ENCODE assay signal across 9 mouse cellular contexts in the genomic region with DNA sequence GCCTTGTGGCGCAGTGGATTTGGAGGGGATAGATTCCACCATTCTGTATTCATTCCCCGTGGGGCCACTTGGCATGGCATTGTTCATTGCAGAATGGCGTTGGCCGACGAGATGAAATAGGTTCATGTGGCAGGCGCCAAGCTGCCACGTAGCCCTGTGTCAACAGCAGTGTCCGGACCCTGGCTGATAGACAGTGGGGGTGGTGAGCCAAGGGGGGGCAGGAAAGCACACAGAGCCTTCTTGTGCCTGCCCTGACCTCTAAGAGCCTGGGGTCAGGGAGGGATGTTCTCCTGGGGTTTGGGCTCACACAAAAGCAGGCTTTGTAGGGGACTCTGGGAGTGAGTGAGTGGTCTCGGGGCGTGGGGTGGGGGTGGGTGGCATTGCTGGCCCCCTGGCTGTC. TPM values are rescaled to one million over a fixed set of nuclear protein-coding genes. Genes with fewer than 3 reads are reported as not detected.
DNase-seq lines count a peak whose midpoint lies in the region; ATAC-seq and TF ChIP-seq lines count a peak whose summit lies in the region.
"Had no signal": no experiment of that assay in that cellular context is flagged by ENCODE, and none has a peak within 500 bp of the region (broad histone marks: within the 10 kb centered on the region; RNA-seq: fewer than 3 reads in every experiment).

No protein-coding gene starts in this region.

- peak overlapping the region; percentile 62 for H3K27ac ChIP-seq in heart, embryonic 13.5 days (replicated peaks)
- H3K27ac ChIP-seq in brown adipose tissue, adult 24 weeks (replicated peaks; ENCODE audit: low read depth, low read length) = peak overlapping the region; percentile 89
- 0 out of 2 replicates have a peak overlapping the region, but pooled peaks have one; percentile 44 for H3K27ac ChIP-seq in embryonic facial prominence, embryonic 13.5 days
- H3K27ac ChIP-seq in cerebellum, adult 2 months (ENCODE audit: insufficient read depth, low read length) = no peak overlapping the region
- H3K27ac ChIP-seq: liver, embryonic 15.5 days had no signal

- H3K9ac ChIP-seq in heart, embryonic 13.5 days = no peak overlapping the region
- peak overlapping the region; percentile 21; the same call in 1 of the 2 replicates for H3K9ac ChIP-seq in embryonic facial prominence, embryonic 13.5 days
- H3K9ac ChIP-seq: liver, embryonic 15.5 days had no signal

- intact Hi-C loops in heart, postnatal 36 days (cut with DNase I) = no loop called here

- TF ChIP-seq POLR2A in cerebellum, adult 2 months (IDR thresholded peaks at IDR 0.05; ENCODE audit: borderline replicate concordance, insufficient read depth, low read length) = no peak

- no peak for TF ChIP-seq CTCF in cerebellum, adult 2 months (IDR thresholded peaks at IDR 0.05; ENCODE audit: borderline replicate concordance, insufficient read depth, low read depth, low read length)

- no peaks in the 10 kb centered on the region for H3K27me3 ChIP-seq in heart, embryonic 13.5 days (replicated peaks)
- H3K27me3 ChIP-seq in embryonic facial prominence, embryonic 13.5 days = no peaks in the 10 kb centered on the region
- H3K27me3 ChIP-seq in cerebellum, adult 2 months (ENCODE audit: control insufficient read depth, insufficient read depth, low read length) = no peaks in the 10 kb centered on the region
- H3K27me3 ChIP-seq: liver, embryonic 15.5 days had no signal

- H3K36me3 ChIP-seq in heart, embryonic 13.5 days = peaks cover 26% of the 10 kb centered on the region
- peaks cover 30% of the 10 kb centered on the region for H3K36me3 ChIP-seq in embryonic facial prominence, embryonic 13.5 days

- H3K4me2 ChIP-seq in heart, embryonic 13.5 days = no peak overlapping the region
- H3K4me2 ChIP-seq in embryonic facial prominence, embryonic 13.5 days = no peak overlapping the region
- H3K4me2 ChIP-seq: liver, embryonic 15.5 days had no signal

- no peaks in the 10 kb centered on the region for H3K9me3 ChIP-seq in heart, embryonic 13.5 days
- H3K9me3 ChIP-seq in embryonic facial prominence, embryonic 13.5 days = no peaks in the 10 kb centered on the region
- H3K9me3 ChIP-seq: liver, embryonic 15.5 days had no signal

- no peak for ATAC-seq in heart, embryonic 13.5 days (ENCODE audit: extremely low read depth, insufficient number of reproducible peaks, low FRiP score, low TSS enrichment)
- no peak for ATAC-seq in embryonic facial prominence, embryonic 13.5 days (ENCODE audit: insufficient number of reproducible peaks, insufficient read depth, low FRiP score, low TSS enrichment, low read depth)

- H3K4me1 ChIP-seq in heart, embryonic 13.5 days = peaks cover 14% of the 10 kb centered on the region; the same call in 1 of the 2 replicates
- peaks cover 10% of the 10 kb centered on the region for H3K4me1 ChIP-seq in brown adipose tissue, adult 24 weeks (ENCODE audit: control insufficient read depth, insufficient read depth, insufficient read length, low read length)
- peaks cover 7% of the 10 kb centered on the region; the same call in 1 of the 2 replicates for H3K4me1 ChIP-seq in embryonic facial prominence, embryonic 13.5 days
- no peaks in the 10 kb centered on the region for H3K4me1 ChIP-seq in cerebellum, adult 2 months (ENCODE audit: control insufficient read depth, insufficient read depth, low read length)

- DNase-seq in heart, postnatal 36 days = no peak
- peak; percentile 50 for DNase-seq in mesoderm, embryonic 11.5 days (ENCODE audit: low read depth, low spot score)
- no peak for DNase-seq in cerebellum, adult 2 months
- DNase-seq in B cell, adult 2 months = no peak
- DNase-seq: thymus, postnatal 25 days had no signal

- WGBS in heart, embryonic 13.5 days = 60% methylated on average over 10 of the region's 10 CpGs
- 38% methylated on average over 10 of the region's 10 CpGs for WGBS in embryonic facial prominence, embryonic 13.5 days
- WGBS in cerebellum, adult 2 months = 26% methylated on average over 10 of the region's 10 CpGs

- H3K4me3 ChIP-seq in heart, embryonic 13.5 days = no peak overlapping the region
- peak overlapping the region; percentile 20; the same call in 1 of the 2 replicates for H3K4me3 ChIP-seq in brown adipose tissue, adult 24 weeks (ENCODE audit: insufficient read depth, low read depth, low read length)
- H3K4me3 ChIP-seq in embryonic facial prominence, embryonic 13.5 days = no peak overlapping the region
- H3K4me3 ChIP-seq in cerebellum, adult 2 months (replicated peaks; ENCODE audit: insufficient read depth, low read depth, low read length) = no peak overlapping the region
- H3K4me3 ChIP-seq: liver, embryonic 15.5 days had no signal

RNA-seq across cellular contexts. Expression of gene Tnfaip8l1, which starts 8.4 kb away (rescaled TPM):
- 6.5 and 6.9 TPM in 2 replicates for polyA plus RNA-seq in heart, embryonic 13.5 days (2015; fragmentation: Nextera tagmentation; extraction: Ambion mirVana)
- total RNA-seq in heart, postnatal 36 days (2021) = 1 to 10 TPM; 1.9 to 2.8 TPM
- 0.36 and 1.4 TPM in 2 replicates for polyA plus RNA-seq in brown adipose tissue, adult 24 weeks (2012; ENCODE audit: insufficient read depth, insufficient read length, missing spikeins)
- 13.8 and 13.9 TPM in 2 replicates for polyA plus RNA-seq in embryonic facial prominence, embryonic 13.5 days (2015; fragmentation: Nextera tagmentation; extraction: Ambion mirVana)
- 1.7 and 1.9 TPM in 2 replicates for polyA plus RNA-seq in cerebellum, adult 2 months (2012; rRNA removed)

RNA-seq across cellular contexts. Expression of gene Mydgf, which starts 13.1 kb away (rescaled TPM):
- 80.5 and 91.1 TPM in 2 replicates for polyA plus RNA-seq in heart, embryonic 13.5 days (2015; fragmentation: Nextera tagmentation; extraction: Ambion mirVana)
- total RNA-seq in heart, postnatal 36 days (2021) = 10 to 100 TPM; 25.2 to 25.5 TPM
- 30.8 and 30.9 TPM in 2 replicates for polyA plus RNA-seq in brown adipose tissue, adult 24 weeks (2012; ENCODE audit: insufficient read depth, insufficient read length, missing spikeins)
- 86.3 and 91.0 TPM in 2 replicates for polyA plus RNA-seq in embryonic facial prominence, embryonic 13.5 days (2015; fragmentation: Nextera tagmentation; extraction: Ambion mirVana)
- polyA plus RNA-seq in cerebellum, adult 2 months (2012; rRNA removed) = 44.5 and 45.0 TPM in 2 replicates

RNA-seq across cellular contexts. Expression of gene Sema6b, which starts 30.5 kb away (rescaled TPM):
- 0.55 and 0.59 TPM in 2 replicates for polyA plus RNA-seq in heart, embryonic 13.5 days (2015; fragmentation: Nextera tagmentation; extraction: Ambion mirVana)
- 10 to 100 TPM in 1 of 2 experiments, 1 to 10 TPM in 1; 7.5 to 10.2 TPM for total RNA-seq in heart, postnatal 36 days (2021)
- 1.9 and 5.0 TPM in 2 replicates for polyA plus RNA-seq in brown adipose tissue, adult 24 weeks (2012; ENCODE audit: insufficient read depth, insufficient read length, missing spikeins)
- 2.4 and 2.5 TPM in 2 replicates for polyA plus RNA-seq in embryonic facial prominence, embryonic 13.5 days (2015; fragmentation: Nextera tagmentation; extraction: Ambion mirVana)
- polyA plus RNA-seq in cerebellum, adult 2 months (2012; rRNA removed) = 51.8 and 54.3 TPM in 2 replicates

RNA-seq across cellular contexts. Expression of gene Dpp9, which starts 48.1 kb away (rescaled TPM):
- polyA plus RNA-seq in heart, embryonic 13.5 days (2015; fragmentation: Nextera tagmentation; extraction: Ambion mirVana) = 21.8 and 22.4 TPM in 2 replicates
- total RNA-seq in heart, postnatal 36 days (2021) = 10 to 100 TPM; 38.4 to 43.0 TPM
- 7.7 and 9.2 TPM in 2 replicates for polyA plus RNA-seq in brown adipose tissue, adult 24 weeks (2012; ENCODE audit: insufficient read depth, insufficient read length, missing spikeins)
- 34.9 and 37.5 TPM in 2 replicates for polyA plus RNA-seq in embryonic facial prominence, embryonic 13.5 days (2015; fragmentation: Nextera tagmentation; extraction: Ambion mirVana)
- polyA plus RNA-seq in cerebellum, adult 2 months (2012; rRNA removed) = 54.7 and 56.3 TPM in 2 replicates

RNA-seq across cellular contexts. Expression of gene Lrg1, which starts 48.8 kb away (rescaled TPM):
- 0.27 TPM in 1 of 2 replicates, not detected in the other for polyA plus RNA-seq in heart, embryonic 13.5 days (2015; fragmentation: Nextera tagmentation; extraction: Ambion mirVana)
- total RNA-seq in heart, postnatal 36 days (2021) = 10 to 100 TPM; 56.1 to 73.6 TPM
- 61.5 and 101 TPM in 2 replicates for polyA plus RNA-seq in brown adipose tissue, adult 24 weeks (2012; ENCODE audit: insufficient read depth, insufficient read length, missing spikeins)
- 0.24 and 0.30 TPM in 2 replicates for polyA plus RNA-seq in embryonic facial prominence, embryonic 13.5 days (2015; fragmentation: Nextera tagmentation; extraction: Ambion mirVana)
- 0.93 and 1.6 TPM in 2 replicates for polyA plus RNA-seq in cerebellum, adult 2 months (2012; rRNA removed)
